Mouse (Mus musculus) left cerebral cortex, adult 11 months (tissue): ENCODE measurements at regions not wholly inside any gene's neighbourhood (a gene's known extent, or its start where the extent isn't known, plus 50 kb on each side); places are given as distances from the start of the nearest gene placed in this dataset.
"Not testable (repeated sequence)": the region's sequence is repeated elsewhere in the genome, so short reads cannot be mapped to it uniquely, and the experiment has no call there.

Source experiments
- DNase-seq: peaks from one replicate; pipeline ENCODE4 v3.0.0; 2022; ENCODE audit warnings: low spot score

GRCm38 (mm10) chr12:27962908-27963307 lies 589.3 kb downstream of the Dcdc2c start:
- no peak for DNase-seq

- DNase-seq: no peak
Observed at GRCm38 (mm10) chr12:27960064-27960463, 592.1 kb downstream of the Dcdc2c start.

DNA sequence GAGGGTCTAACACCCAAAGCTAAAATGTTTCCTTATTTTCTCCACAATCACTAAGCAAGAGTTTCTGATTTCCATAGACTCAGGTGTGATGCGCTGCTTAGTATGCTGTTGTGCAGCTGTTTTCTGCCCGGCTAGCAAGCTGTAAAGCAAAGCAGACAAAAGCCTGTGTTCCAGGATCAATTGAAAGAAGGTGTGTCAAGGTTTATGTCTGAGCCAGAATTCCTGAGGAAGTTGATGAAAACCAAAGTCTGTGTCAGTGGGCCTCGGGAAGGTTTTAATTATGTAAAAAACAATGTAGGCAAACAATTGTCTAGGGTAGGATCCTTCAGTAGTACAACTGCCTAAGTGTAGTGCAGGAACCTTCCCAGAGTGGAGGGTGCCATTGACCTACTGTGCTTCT lies 604.6 kb downstream of the Dcdc2c start:
- DNase-seq: no peak

DNA sequence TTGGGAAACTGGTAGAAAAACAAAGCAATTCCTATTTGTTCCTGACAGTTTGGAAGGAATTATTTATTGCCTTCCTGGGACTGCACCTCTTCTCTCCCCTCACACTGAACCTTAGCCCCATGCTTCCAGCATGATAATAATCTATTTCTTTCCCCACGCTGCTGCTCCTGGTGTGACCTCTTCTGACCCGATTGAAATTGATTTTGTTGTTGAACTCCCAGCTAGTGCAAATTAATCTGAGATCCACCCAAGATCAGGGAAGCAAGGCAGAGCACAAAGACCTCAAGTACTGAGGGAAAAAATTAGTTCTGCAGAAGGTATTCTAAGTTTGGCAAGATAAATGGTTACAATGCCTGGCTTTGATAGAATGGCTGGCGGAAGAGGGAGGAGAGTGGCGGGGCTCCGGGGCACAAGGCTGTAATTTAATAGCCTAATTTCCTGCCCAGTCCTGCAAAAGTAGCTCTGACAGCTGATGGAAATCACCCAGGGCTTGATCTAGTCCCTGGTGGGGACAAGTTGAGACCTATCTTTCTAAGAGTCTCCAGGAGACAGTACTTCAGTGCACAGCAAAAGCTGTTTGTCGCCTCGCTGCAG lies 604.6 kb upstream of the Sox11 start:
- no peak for DNase-seq

DNA sequence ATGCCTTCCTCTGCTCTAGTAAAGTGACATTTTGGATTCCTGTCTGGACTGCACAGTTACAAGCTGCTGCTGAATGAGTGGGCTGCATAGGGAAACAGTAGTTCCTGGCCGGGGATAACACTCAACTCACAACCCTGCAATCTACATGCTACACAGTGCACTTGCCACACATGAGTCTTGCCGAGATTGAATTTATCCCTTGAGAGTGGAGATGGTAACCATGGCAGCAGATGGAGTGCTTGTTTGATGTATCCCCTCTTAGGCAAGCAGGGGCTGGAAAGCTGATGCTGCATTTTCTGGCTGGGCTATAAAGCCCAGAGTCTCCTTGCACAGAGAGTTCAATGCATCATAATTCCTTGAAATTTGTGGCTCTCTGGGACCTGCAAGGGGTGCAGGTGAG lies 603.0 kb upstream of the Sox11 start:
- no peak for DNase-seq

GRCm38 (mm10) chr12:27941053-27941452 lies 598.7 kb upstream of the Sox11 start:
- DNase-seq: no peak

GRCm38 (mm10) chr12:27932382-27933140 lies 590.2 kb upstream of the Sox11 start:
- DNase-seq: peak; percentile 47

DNA sequence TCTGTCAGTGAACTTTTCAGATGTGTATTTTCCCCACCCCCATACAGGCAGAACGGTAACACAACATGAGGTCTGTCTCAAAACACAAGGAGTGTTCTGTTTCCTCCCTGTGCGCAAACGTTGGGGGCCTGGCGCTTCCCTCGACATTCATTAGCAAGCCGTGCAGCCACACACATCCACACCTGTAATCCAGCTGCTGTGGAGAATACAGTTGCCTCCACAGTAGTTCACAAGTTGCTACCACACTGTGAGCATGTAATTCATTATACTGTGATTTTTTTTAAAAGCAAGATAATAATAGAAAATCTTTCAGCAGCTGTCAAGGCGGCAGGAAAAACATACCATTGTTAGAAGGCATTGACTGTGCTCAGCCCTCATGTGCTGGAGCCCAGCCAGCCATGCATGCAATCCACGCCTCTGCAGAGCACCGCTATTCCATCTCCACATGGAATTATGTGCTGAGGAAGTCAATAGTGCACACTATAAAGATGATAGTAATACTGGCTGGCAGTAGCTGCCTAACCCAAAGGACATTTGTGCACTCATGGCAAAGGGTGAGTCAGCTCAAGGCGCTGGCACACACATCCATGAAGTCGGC lies 586.1 kb upstream of the Sox11 start:
- DNase-seq: no peak

DNA sequence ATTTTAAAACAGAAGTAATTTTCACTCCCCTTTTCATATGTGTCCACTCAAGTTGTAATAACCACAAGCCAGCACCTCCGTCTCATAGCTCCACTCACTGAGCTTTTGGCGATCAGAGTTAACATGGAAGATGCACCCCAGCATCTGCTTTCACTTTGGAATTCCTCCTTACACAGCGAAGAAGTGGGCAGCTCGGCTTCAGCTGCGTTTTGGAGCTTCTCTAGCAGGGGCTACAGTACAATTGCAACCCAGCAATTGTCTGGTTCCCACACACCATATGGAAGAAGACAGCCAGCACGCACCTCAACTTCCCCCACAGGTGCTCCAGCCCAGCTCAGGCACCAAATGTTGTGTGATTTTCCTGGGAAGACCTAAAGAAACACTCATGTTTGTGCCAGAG lies 584.4 kb upstream of the Sox11 start:
- no peak for DNase-seq

- DNase-seq: no peak
Observed at GRCm38 (mm10) chr12:27920607-27921006, 578.2 kb upstream of the Sox11 start.

- DNase-seq: no peak
Observed at GRCm38 (mm10) chr12:27916401-27916920, 574.1 kb upstream of the Sox11 start.

- DNase-seq: no peak
Observed at GRCm38 (mm10) chr12:27909417-27910100, 567.2 kb upstream of the Sox11 start.

GRCm38 (mm10) chr12:27896682-27897081 lies 554.3 kb upstream of the Sox11 start:
- DNase-seq: not testable (repeated sequence)

- DNase-seq: no peak
Observed at GRCm38 (mm10) chr12:27881720-27882119, 539.3 kb upstream of the Sox11 start.

GRCm38 (mm10) chr12:27866421-27866820 lies 524.0 kb upstream of the Sox11 start:
- DNase-seq: no peak

- no peak for DNase-seq
Observed at GRCm38 (mm10) chr12:27849537-27849936, 507.2 kb upstream of the Sox11 start.

GRCm38 (mm10) chr12:27849099-27849498 lies 506.7 kb upstream of the Sox11 start:
- no peak for DNase-seq

DNA sequence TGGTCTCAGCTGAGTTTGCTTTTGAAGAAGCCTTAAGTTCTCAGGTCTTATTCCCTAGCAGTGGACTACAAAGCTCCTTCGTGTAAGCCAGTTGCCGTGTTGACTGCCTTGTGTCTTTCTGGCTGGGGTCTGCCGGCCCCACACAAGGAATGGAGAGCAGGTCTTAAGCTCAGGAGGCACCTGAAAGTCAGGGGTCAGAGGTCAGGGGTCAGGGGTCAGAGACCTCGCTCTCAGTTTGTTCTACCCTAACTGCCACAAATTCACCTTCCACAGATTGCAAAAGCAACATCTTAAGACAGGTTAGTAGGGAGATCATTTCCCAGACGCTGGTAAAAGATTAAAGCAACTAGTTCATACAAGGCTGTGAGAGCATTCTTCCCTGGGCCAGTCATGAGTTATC lies 505.8 kb upstream of the Sox11 start:
- DNase-seq: no peak

DNA sequence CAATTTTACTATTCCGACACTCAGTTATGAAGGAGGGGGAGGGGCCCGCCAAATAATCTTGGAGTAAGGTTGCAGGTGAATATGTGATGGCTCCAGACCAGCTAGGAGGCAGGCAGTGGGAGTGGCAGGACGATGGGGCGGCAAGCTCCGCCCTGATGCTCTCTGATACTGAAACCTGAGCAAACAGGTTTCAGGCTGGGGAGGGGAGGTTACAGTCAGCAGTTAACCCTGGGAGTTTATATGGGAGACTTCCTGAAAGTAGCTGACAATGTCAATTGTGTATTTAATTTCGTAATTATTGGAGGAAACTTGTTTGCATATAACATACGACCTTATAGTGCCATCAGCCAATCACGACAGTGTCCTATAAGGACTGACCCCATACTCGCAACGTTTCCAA lies 505.0 kb upstream of the Sox11 start:
- no peak for DNase-seq

DNA sequence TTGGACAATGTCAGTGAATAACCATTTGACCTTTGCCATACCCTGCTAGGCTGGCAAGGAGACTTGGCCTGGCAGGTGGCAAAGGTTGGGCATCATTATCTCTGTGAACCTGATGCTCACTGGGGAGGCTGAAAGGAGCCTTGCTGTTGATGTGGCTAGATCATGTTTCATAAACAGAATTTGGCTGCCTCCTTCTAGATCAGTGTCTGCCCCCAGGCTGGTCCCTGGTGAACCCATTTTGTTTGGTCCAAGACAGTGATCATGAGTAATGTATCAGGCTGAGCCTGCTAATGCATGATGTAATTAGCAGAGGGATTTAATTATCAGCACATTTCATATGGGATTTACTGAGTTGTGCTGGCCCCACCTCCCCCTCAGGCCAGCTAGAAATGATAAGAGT lies 502.6 kb upstream of the Sox11 start:
- DNase-seq: no peak

DNA sequence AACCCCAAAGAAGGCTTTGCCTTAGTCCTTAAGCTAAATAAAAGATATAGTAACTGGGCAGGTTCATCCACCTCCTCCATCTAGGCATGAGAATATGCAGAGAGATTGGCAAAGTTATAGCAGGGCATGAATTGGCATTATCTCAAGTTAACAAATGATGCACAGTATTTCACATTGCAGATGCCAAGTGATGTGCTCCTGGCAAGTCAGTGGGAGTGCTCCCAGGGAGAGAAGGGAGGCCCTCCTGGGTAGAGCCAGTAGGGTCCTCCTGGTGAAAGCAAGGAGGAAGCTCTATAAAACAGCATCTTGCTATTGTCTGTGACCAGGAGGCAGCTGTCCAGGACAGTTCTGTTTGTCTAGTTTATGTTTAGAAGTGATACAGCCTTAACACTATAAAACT lies 496.6 kb upstream of the Sox11 start:
- DNase-seq: no peak

DNA sequence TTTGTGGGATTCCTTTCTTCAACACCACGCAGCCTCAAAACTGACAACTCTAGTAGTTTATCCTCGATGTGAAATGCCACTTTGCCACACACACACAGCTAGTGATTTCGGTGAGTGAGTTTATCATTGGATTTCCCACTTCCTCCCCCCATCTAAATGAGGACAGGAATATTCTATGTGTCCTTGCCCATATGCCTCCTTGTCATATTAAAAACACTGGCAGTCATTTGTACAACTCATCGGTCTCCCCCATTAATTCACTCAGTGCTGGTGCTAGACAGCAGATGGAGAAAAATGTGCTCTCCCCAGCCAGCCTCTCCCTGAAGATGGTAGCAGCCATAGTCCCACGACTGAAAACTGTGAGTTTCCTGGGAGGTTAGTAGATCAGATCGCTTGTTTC lies 496.0 kb upstream of the Sox11 start:
- no peak for DNase-seq

DNA sequence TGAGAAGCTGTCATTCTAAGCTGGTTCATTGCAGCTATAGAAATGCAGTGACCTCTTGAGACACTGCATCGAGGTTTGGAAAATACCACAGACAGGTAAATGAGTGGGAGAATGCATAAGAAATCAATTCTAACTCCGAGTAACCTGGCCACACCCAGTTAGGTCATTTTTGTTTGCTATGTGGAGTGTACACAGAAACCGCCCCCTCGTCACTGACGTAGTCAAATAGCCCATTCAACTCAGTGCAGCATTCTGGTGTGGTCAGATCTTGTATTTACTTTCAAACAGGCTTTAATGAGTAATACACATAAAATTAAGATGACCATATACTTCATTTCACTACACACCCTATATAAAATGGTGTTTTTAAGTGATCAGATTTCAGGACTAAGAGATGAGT lies 483.8 kb upstream of the Sox11 start:
- no peak for DNase-seq
